Mouse (Mus musculus): ENCODE measurements around the gene Hcn1. TPM values are rescaled to one million over a fixed set of nuclear protein-coding genes. Genes with fewer than 3 reads are reported as not detected.

Gene Hcn1
- polyA plus RNA-seq, 1 experiment from 2014 or later, result not detected

DNA sequence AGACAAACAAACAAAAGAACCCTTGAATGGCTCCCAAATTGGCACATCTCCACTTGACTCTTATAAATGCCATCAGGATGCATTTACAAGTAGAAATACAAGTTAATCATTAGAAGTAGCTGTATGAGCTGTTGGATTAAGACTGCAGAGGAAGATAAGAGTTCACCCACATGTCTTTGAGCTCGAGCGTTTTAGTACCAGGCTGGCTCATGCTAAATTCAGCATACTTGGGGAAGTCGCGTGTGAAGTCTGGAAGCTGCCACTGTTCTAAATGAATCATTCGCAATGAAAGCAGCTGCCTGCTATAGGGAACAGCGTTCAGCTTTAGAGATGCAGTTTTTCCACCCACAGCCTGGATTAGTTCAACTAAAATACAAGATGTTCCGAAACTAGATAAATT, 57.4 kb downstream of the Hcn1 start:
- Histone ChIP-seq H3K27ac (no peak overlapping the region), H3K4me3 (ENCODE audit: inconsistent target) (no peak overlapping the region), H3K79me2 (ENCODE audit: inconsistent target) (no peaks in the 10 kb centered on the region), H3K36me3 (ENCODE audit: inconsistent target) (no peaks in the 10 kb centered on the region)
- 77% methylated on average over 7 of the region's 7 CpGs for WGBS (ENCODE audit: missing documents)

DNA sequence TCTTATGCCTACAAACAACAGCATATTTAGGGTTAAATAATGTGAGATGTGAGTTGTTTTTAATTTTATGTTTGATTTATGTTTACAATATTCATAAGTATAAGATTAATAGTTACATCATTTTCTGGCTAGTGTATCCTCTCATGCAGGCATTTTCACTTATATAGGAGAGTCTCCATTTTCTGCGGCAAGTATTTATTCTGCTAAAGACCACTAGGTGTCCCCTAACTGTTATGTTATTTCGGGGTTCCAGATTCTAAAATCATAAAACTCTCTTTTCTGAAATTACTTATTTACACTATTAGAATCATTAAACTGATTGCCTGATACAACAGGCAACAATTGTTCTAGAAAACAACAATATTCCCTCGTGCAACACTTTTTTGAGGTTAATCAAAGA, 60.5 kb downstream of the Hcn1 start:
- H3K79me2 ChIP-seq (ENCODE audit: inconsistent target), result no peaks in the 10 kb centered on the region
- no peak overlapping the region for H3K27ac ChIP-seq
- H3K36me3 ChIP-seq (ENCODE audit: inconsistent target), result no peaks in the 10 kb centered on the region
- H3K4me3 ChIP-seq (ENCODE audit: inconsistent target), result no peak overlapping the region
- WGBS (ENCODE audit: missing documents), result 68% methylated on average over 3 of the region's 3 CpGs

DNA sequence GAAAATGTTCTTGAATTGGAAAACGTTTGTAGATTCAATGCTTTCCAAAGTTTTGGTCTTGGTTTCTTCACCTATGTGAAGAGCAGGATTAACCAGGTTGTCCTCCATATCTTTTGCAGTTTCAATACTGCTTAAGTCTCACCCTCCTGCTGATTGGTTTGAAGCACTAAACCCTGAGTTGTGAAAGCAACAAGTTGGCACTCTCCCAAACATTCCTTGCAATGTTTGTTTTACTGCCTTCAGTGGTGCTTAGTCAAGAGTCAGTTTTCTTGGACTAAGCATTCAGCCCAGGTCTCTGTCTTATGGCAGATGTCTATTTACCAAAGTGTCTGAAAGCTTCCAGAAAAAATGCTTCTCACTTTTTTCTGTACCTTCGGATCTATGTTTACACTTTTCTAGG, 67.2 kb downstream of the Hcn1 start:
- 45% methylated on average over 2 of the region's 2 CpGs for WGBS (ENCODE audit: missing documents)
- Histone ChIP-seq H3K79me2 (ENCODE audit: inconsistent target) (no peaks in the 10 kb centered on the region), H3K4me3 (ENCODE audit: inconsistent target) (no peak overlapping the region), H3K27ac (no peak overlapping the region), H3K36me3 (ENCODE audit: inconsistent target) (no peaks in the 10 kb centered on the region)

DNA sequence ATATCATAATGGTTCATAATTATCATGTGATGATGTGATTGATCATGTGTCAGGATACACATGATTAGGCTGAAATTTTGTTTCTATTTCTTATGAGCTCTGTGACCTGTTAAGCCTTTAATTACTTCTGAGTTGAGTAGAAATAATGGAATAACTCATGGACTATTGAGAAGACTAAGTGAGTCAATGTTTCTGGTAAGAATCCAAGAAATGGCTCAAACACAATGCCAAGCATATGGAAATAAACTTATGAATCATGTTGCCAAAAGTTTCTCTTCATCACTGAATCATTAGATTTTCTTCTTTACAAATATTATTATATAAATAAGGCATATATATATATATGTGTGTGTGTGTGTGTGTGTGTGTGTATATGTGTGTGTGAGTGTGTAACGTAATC, 69.7 kb downstream of the Hcn1 start:
- no peaks in the 10 kb centered on the region for H3K36me3 ChIP-seq (ENCODE audit: inconsistent target)
- no peaks in the 10 kb centered on the region for H3K79me2 ChIP-seq (ENCODE audit: inconsistent target)
- H3K4me3 ChIP-seq (ENCODE audit: inconsistent target), result no peak overlapping the region
- no peak overlapping the region for H3K27ac ChIP-seq
- WGBS (ENCODE audit: missing documents), result no CpG with 5 or more reads among the region's 1 CpGs

DNA sequence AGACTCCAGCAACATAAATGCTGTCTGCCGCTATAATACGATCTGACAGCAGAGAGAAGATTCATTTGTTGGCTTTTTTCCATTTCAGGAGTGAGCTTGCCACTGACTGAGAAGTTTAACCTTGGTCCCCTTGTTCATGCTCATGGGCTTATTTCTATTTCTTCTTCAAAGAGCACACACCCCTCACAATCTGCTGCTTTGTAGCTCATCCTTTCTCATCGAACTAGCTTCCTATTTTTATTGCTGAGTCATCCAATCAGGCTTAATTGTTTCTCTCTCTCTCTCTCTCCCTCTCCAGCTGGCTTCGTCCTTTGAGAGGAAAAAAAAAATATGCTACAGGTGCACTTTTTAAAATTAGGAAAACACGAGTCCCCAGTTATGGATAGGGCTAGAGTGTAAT, 74.3 kb downstream of the Hcn1 start:
- no peak overlapping the region for H3K27ac ChIP-seq
- no peaks in the 10 kb centered on the region for H3K79me2 ChIP-seq (ENCODE audit: inconsistent target)
- H3K4me3 ChIP-seq (ENCODE audit: inconsistent target), result no peak overlapping the region
- WGBS (ENCODE audit: missing documents), result 53% methylated on average over 5 of the region's 5 CpGs
- no peaks in the 10 kb centered on the region for H3K36me3 ChIP-seq (ENCODE audit: inconsistent target)

DNA sequence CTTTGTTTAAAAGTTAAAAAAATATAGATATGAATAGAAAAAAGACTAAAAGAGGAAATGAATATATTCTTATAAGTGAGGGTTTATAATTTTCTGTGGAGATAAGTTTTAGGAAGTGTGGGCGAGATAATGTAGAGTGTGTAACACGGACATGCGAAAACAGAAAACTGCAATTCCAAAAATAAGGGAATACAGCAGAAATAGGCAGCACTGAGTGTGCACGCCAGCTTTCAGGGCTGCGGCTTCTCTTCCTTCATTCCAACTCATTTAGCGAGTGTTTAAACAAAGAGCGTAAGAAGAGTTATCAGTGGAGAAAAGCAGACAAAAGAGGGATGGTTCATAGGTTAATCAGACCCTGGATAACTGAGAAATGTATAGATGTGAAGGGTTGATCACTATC, 85.5 kb downstream of the Hcn1 start:
- 92% methylated on average over 7 of the region's 7 CpGs for WGBS (ENCODE audit: missing documents)
- Histone ChIP-seq H3K4me3 (ENCODE audit: inconsistent target) (no peak overlapping the region), H3K27ac (no peak overlapping the region), H3K36me3 (ENCODE audit: inconsistent target) (no peaks in the 10 kb centered on the region), H3K79me2 (ENCODE audit: inconsistent target) (no peaks in the 10 kb centered on the region)

DNA sequence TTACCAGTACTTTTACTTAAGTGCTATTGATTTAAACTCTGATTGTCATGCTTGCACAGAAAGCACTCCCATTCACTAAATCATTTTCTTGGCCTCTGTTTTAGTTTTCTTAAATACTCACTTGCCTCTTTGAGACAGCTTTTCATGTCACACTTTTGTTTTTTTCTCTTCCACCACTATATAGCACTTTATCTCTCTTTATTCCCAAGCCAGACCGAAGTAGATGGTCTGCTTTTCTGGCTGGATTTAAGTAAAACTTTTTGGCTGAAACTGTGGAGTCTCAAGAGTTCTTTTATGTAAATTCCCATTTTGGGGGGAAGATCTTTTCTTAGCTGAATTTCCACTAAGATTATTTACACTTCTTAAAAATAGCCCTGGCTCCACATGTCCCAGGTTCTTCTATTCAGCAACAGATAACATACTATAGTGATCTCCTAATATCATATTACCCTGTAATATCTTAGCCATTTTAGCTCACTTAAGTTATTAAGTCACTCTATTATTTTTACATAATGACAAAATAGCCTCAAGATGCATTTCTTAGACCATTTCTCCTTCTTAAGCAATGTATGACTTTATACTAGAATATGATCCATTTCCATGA, 92.7 kb downstream of the Hcn1 start:
- Histone ChIP-seq H3K27ac (no peak overlapping the region), H3K79me2 (ENCODE audit: inconsistent target) (no peaks in the 10 kb centered on the region), H3K4me3 (ENCODE audit: inconsistent target) (no peak overlapping the region), H3K36me3 (ENCODE audit: inconsistent target) (no peaks in the 10 kb centered on the region)
- WGBS (ENCODE audit: missing documents), result 90% methylated on average over 1 of the region's 1 CpGs

DNA sequence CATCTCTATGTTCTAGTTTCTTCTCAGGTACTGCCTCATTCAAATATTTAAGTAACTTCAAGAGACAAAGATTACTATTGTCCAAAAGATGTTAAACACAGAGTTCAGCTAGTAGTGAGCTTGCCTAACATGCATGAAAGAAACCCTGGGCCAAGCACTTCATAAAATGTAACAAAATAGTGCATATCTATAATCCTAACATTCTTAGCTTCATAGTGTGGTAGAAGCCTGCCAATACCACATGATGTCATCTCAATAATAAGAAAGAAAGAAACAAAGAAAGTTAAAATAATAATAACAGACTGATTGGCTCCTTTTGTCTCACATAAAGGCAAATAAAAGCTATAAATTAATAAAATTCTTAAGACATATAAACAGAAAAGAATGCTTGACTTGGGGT, 103.5 kb downstream of the Hcn1 start:
- Histone ChIP-seq H3K36me3 (ENCODE audit: inconsistent target) (no peaks in the 10 kb centered on the region), H3K4me3 (ENCODE audit: inconsistent target) (no peak overlapping the region), H3K79me2 (ENCODE audit: inconsistent target) (no peaks in the 10 kb centered on the region), H3K27ac (no peak overlapping the region)

DNA sequence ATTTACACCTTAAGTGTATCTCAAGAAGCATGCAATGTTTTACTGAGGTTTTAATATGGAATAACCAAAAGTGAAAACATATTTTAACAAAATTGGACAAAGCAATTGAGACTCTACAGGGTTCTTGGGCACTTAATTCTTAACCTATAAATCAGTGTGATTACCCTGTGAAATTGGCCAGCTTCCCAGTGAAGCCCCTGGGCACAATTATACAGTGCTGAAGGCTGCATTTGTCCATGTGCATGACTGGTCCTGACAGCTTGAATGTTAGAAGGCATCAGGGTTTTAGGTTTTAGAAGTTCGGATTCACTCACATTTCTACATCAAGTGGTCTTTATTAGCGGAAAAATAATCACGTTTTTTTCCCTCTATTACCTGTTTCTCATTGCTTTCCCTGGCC, 103.9 kb downstream of the Hcn1 start:
- 80% methylated on average over 3 of the region's 3 CpGs for WGBS (ENCODE audit: missing documents)
- no peak overlapping the region for H3K27ac ChIP-seq
- no peaks in the 10 kb centered on the region for H3K36me3 ChIP-seq (ENCODE audit: inconsistent target)

DNA sequence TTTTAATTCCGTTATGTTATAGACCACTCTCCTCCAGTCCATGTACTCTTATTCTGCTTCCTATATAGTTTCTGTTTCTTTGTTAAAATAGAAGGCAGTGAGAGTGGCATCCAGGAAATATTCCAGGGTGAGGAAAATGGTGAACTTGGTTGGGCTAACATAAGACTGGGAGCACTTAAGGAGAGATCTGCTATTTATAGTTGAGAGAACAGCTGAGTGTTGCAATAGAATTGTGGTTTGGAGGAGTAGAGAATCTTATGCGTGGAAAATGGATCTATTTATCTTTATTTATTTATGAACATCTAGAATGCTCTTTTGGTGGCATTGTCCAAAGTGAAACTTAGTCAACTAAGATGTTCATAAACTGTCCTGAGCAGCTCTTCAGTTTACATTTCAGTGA, 104.4 kb downstream of the Hcn1 start:
- no peak overlapping the region for H3K27ac ChIP-seq
- 65% methylated on average over 2 of the region's 2 CpGs for WGBS (ENCODE audit: missing documents)
- no peaks in the 10 kb centered on the region for H3K79me2 ChIP-seq (ENCODE audit: inconsistent target)
- no peak overlapping the region for H3K4me3 ChIP-seq (ENCODE audit: inconsistent target)
- H3K36me3 ChIP-seq (ENCODE audit: inconsistent target), result no peaks in the 10 kb centered on the region

More for the DNA sequence above, 103.9 kb downstream of the Hcn1 start:
- Histone ChIP-seq H3K79me2 (ENCODE audit: inconsistent target) (no peaks in the 10 kb centered on the region), H3K4me3 (ENCODE audit: inconsistent target) (no peak overlapping the region)

DNA sequence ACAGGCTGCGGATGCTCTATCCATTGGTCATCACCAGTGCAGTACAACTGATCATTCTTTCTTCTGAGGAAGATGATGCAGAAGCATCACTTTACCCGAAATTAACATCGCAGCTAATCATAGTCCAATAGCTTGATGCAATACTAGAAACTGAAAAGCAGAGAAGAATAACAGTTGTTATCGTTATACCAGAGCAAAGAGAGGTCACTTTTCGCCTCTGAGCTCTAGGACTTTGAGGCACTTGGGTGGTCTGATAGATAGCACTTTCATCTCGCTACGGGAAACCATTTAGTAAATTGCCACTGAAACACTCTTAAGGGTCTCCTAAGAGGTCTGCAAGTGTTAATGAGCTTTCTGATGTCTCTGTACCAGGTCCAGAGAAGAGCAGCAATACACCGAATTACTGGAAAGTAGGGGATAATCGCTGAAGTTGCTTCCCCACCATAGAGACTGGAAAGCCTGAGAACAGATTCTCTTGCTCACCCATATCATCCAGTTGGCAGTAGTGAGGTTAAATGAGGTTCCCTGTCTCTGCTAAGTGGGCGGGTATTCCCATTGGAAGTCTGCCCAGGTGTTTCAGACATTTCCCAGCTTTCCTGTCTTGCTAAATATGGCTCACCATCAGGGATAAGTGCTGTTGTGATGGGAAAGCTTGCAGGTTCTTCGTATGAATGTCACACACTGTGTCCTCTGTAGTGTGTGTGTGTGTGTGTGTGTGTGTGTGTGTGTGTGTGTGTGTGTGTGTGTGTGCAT, 105.0 kb downstream of the Hcn1 start:
- no peak overlapping the region for H3K4me3 ChIP-seq (ENCODE audit: inconsistent target)
- WGBS (ENCODE audit: missing documents), result 85% methylated on average over 10 of the region's 11 CpGs
- H3K79me2 ChIP-seq (ENCODE audit: inconsistent target), result no peaks in the 10 kb centered on the region
- no peak overlapping the region for H3K27ac ChIP-seq
- no peaks in the 10 kb centered on the region for H3K36me3 ChIP-seq (ENCODE audit: inconsistent target)

DNA sequence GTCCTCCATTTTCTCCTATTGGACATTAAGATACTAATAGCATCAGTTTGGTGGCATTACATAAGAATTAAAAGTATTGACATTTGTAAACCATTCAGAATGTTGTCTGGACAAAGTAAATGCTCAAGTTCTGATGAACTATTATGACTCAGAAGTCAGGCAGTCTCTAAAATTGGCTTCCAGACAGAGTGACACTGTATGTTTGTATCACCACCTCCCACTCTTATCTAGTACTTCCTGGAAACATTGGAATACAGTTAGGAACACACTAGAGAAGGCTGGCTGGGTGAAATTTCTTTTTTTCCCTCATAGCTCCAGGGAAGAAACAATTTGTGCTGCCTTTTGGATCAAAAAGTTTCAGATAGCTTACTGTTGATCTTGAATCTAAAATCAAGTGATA, 108.7 kb downstream of the Hcn1 start:
- Histone ChIP-seq H3K27ac (no peak overlapping the region), H3K36me3 (ENCODE audit: inconsistent target) (no peaks in the 10 kb centered on the region), H3K4me3 (ENCODE audit: inconsistent target) (no peak overlapping the region), H3K79me2 (ENCODE audit: inconsistent target) (no peaks in the 10 kb centered on the region)

DNA sequence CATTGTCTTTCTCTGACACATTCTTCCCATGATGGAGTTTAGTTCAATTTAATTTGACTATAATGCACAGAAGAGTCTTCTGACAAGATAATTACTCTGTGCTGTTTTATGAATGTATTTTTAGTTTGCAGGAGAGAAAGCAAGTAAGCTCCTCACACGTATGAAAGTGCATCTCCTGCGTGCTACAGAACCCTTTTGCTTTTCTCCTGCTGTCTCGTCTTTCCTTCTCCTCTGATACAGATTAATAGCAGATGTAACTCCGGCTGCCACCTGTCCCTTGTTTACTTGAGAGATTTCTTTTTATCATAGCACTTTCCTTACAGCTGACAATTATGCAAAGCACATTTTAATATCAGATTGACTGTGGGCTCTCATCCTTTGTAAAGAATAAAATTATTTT, 120.0 kb downstream of the Hcn1 start:
- 94% methylated on average over 4 of the region's 4 CpGs for WGBS (ENCODE audit: missing documents)
- Histone ChIP-seq H3K4me3 (ENCODE audit: inconsistent target) (no peak overlapping the region), H3K27ac (no peak overlapping the region), H3K36me3 (ENCODE audit: inconsistent target) (no peaks in the 10 kb centered on the region), H3K79me2 (ENCODE audit: inconsistent target) (no peaks in the 10 kb centered on the region)

DNA sequence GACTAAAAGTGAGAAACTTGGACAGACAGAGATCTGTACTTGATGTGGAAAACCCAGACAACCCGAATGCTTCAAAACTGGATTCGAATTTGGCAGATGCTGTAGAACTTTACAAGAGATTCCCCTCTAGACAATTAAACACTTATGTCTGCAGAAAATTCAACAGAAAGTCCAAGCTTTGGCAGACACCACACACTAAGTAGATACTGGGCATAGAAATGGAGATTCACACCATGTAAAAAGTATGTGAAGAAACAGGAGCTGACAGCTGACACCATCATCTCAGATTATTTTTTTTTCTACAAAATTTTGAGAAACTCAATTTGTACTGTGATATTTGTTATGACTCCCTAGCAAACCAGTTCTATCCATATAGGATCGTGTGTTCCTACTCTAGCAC, 122.0 kb downstream of the Hcn1 start:
- WGBS (ENCODE audit: missing documents), result 81% methylated on average over 3 of the region's 3 CpGs
- no peaks in the 10 kb centered on the region for H3K79me2 ChIP-seq (ENCODE audit: inconsistent target)
- H3K36me3 ChIP-seq (ENCODE audit: inconsistent target), result no peaks in the 10 kb centered on the region
- H3K27ac ChIP-seq, result no peak overlapping the region
- H3K4me3 ChIP-seq (ENCODE audit: inconsistent target), result no peak overlapping the region

DNA sequence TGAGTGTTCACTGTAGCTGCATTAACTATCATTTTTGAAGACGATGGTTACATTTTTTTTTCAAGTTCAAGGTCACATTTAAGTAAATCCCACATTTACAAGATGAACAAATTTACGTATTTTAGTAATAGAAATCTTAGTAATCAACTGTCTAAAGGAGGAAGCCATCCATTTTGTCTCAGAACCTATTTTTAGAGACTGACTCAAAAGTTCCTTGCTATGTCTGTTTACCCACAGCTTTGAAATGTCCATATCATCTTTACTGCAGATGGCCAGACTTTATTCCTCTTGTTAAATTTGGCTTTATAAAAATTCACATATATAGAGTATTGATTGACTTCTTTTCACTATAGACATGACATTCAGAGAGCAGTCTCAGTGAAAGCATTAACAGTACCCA, 126.3 kb downstream of the Hcn1 start:
- Histone ChIP-seq H3K79me2 (ENCODE audit: inconsistent target) (no peaks in the 10 kb centered on the region), H3K27ac (no peak overlapping the region), H3K36me3 (ENCODE audit: inconsistent target) (no peaks in the 10 kb centered on the region), H3K4me3 (ENCODE audit: inconsistent target) (no peak overlapping the region)
- 75% methylated on average over 2 of the region's 2 CpGs for WGBS (ENCODE audit: missing documents)

DNA sequence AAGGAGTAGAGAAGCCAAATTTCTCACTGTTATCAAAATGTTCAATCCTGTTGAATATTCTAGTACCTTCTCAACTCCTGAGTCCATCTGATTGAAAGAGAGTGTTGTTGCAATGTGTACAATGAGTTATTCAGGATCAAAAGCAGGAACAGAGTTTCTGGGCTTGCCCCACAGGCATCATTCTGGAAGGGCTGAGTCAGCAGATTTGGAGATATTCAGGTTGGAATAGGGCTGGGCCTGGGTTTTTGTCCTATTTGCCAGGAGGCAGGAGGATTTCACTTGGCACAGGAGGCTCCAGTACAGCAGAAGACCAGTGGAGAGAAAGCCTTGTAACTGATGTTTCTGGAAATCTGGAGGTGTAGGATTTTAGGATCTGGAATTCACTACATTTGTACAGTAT, 130.6 kb downstream of the Hcn1 start:
- Histone ChIP-seq H3K27ac (no peak overlapping the region), H3K36me3 (ENCODE audit: inconsistent target) (no peaks in the 10 kb centered on the region), H3K4me3 (ENCODE audit: inconsistent target) (no peak overlapping the region), H3K79me2 (ENCODE audit: inconsistent target) (no peaks in the 10 kb centered on the region)
